Mouse (Mus musculus) thymus, adult 2 months (tissue): ENCODE measurements around the gene Plekhh1.

Experiments used
- CTCF ChIP-seq: fragments of 200-500 bp; IDR thresholded peaks from 2 replicates; pipeline ENCODE4 v1.5.1; 2012; ENCODE audit warnings: mild to moderate bottlenecking, control low read depth, low read length, moderate library complexity, borderline replicate concordance; ENCODE audit not compliant: control insufficient read depth, poor library complexity, insufficient read depth; ENCODE audit errors: extremely low read depth
- POLR2A ChIP-seq: fragments of 200-500 bp; IDR thresholded peaks from 2 replicates; pipeline ENCODE4 v1.6.1; 2012; ENCODE audit warnings: mild to moderate bottlenecking, low read length, control low read depth, moderate library complexity; ENCODE audit not compliant: control insufficient read depth, poor library complexity, insufficient read depth; ENCODE audit errors: extremely low read depth

DNA sequence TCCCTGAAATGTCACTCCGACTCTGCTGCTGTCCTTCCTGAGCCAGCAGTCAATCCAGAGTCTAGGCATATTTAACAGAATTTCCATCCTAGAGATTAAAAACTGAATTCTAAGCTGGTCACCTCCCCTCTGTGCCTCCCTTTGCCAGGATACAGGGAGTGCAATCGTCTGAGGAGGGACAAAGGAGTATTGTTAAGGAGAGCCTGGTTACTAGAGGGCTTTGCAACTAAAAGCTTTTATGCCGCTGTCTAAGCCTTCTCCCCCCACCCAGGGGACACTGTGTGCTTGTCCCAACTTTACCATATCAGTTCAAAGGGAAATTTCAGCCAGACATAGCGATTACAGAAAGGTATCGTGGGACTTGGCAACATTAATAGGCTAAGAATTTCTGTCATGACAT, 12.9 kb upstream of the Plekhh1 start:
- TF ChIP-seq CTCF (no peak), POLR2A (no peak)
